Mouse (Mus musculus) testis, adult 2 months (tissue): Measurements from ENCODE around the gene Pbx3.

Experiments
- CTCF ChIP-seq: fragments of 200-500 bp; IDR thresholded peaks from 2 replicates; pipeline ENCODE4 v1.5.1; 2012; ENCODE audit warnings: low read depth, mild to moderate bottlenecking, inconsistent platforms, low read length, moderate library complexity; ENCODE audit not compliant: control insufficient read depth, insufficient read depth, insufficient replicate concordance
- POLR2A ChIP-seq: fragments of 200-500 bp; IDR thresholded peaks from 2 replicates; pipeline ENCODE4 v1.6.1; 2012; ENCODE audit warnings: low read depth, mild to moderate bottlenecking, inconsistent platforms, low read length, moderate library complexity; ENCODE audit not compliant: control insufficient read depth

- TF ChIP-seq POLR2A = no peak
- TF ChIP-seq CTCF = no peak
Measured at GRCm38 (mm10) chr2:34378930-34379329, 6.0 kb upstream of the Pbx3 start.
